Mouse (Mus musculus) monocyte, adult 59 days (primary cell): ENCODE measurements around the gene Tlr4. TPM values are rescaled to one million over a fixed set of nuclear protein-coding genes. Genes with fewer than 3 reads are reported as not detected.

Experiments
- total RNA-seq, 2 experiments: library from RNA; stranded (reverse); gene quantifications; one replicate each; pipeline ENCODE4 v1.2.4; 2023

Tlr4 gene
- 10 to 100 TPM; 30.1 to 30.3 TPM for total RNA-seq

DNA sequence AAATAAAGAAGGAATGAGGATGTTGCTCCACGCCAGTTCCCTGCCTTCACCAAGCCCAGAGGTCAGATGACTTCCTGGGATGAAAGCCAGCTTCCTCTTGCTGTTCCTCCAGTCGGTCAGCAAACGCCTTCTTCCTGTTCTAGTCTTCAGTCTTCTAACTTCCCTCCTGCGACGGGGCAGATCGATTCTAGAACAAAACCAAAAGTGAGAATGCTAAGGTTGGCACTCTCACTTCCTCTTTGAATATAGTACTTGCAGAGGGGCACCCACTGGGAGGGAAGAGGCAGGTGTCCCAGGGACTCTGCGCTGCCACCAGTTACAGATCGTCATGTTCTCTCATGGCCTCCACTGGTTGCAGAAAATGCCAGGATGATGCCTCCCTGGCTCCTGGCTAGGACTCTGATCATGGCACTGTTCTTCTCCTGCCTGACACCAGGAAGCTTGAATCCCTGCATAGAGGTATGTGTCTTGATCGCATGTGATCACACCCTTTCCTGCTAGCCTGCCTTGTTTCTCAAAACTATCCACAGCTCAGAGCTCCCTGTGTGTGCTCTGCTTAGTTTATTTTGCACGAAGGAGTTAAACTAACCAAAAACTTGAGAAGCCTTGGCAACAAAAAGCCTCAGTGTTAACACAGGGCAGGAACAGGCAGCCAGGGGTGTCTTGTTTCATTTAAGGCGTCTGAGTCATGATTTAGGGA is at the start of gene Tlr4:
Tlr4 (plus strand) TSS at position 122 of the 700 bp plus-strand sequence.

